Mouse (Mus musculus) thymus, postnatal 14 days (tissue): Measurements from ENCODE around the gene Macrod2.

Experiments
- DNase-seq: peaks from one replicate; pipeline ENCODE4 v3.0.0; 2021

Gene Macrod2

GRCm38 (mm10) chr2:142057889-142058750 is 1663.0 kb downstream of the Macrod2 start:
- no peak for DNase-seq

GRCm38 (mm10) chr2:142058751-142059090 is 1663.6 kb downstream of the Macrod2 start:
- no peak for DNase-seq

GRCm38 (mm10) chr2:142108947-142109346 is 1713.8 kb downstream of the Macrod2 start:
- DNase-seq, result no peak

- DNase-seq, result no peak
Measured at GRCm38 (mm10) chr2:142116623-142117022, 1721.5 kb downstream of the Macrod2 start.

- DNase-seq, result no peak
Measured at GRCm38 (mm10) chr2:142128109-142128508, 1733.0 kb downstream of the Macrod2 start.

DNA sequence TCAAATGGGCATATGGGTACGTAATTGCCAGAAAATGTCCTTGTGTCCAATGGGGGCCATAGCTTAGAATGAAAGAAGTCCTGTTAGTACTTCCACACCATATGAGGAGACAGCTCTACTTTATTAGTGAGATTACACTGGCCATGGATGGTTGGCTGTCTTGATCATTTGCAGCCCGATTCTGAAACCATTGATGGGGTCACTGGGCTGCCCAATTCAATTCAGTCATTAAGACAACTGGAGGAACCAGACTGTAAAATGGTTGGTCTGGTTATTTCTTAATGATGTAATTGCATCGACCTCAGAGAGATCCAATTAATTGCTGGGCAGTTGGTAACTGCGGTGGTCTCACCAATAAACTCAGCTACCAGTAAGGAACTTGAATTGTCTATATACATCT is 1734.1 kb downstream of the Macrod2 start:
- DNase-seq, result no peak

DNA sequence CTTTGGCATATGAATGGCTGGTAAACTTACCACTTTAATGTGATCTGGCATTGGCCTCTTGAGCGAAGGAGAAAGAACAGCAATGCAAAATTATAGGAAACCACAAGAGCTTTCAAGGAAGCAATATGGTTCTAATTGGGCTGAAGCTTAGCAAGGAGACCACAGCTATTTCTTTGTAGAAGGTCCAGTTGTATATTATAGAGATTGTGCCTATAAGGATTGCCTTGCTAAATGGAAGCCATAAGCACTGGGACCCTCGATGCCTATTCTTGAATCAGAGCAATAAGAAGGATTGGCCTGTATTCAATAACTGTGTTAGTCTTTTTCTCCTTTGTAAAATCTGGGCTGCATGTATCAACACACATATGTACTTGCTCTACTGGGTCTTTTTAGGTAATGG is 1754.2 kb downstream of the Macrod2 start:
- DNase-seq, result no peak

DNA sequence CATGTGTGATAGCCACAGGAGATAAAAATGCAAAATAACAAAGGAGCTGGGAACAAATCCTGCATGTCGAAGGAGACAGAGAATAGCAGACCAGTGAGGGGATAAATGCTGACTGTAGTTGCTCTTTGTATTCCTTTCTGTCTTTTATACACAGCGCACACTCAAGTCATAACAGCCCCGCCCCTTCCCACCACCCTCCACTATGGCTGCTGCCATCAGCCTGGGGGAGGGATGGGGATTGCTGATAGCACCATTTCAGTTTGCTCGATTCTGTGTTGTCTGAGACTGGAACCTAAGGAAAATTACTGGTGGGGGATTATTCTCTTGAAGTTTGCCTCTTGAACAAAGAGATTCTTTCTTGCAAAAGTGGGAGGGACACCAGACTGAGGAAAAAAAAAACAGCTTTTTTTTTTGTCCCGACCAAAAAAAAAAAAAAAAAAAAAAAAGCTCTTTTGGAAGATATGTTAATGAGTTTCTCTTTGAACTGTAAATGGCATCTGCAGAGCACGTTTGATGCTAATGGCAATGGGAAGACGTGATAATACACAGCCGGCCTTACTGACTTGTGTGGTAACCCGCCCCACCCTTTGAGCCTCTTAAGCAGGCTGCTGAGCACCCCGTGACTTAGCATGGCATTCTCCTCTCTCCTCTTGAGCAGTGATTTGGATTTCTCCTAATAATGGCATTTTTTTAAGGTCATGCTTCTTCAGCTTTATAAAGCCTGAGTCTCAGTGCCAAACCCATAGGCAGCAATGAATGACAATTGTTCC is 1768.6 kb downstream of the Macrod2 start:
- DNase-seq, result no peak

- DNase-seq, result no peak
Measured at GRCm38 (mm10) chr2:142169649-142170048, 1774.5 kb downstream of the Macrod2 start.

DNA sequence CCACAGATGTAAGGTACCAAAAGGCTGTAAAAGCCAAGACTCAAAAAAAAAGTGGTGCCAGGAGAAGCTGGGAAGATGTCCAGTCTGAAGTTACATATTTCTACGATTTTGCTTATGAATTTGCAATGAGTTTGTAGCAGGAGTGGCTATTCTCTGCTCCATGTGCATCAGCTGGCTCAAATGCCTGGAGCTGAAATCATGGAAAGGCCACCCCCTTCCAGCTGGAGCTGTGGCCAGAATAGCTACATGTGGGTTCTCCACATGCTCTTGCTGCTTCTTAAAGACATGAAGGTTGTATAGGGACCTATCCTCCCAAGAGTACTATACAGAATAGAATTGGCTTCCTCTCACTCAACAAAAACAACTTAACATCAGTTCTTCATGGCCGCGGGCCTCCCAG is 1777.6 kb downstream of the Macrod2 start:
- no peak for DNase-seq

DNA sequence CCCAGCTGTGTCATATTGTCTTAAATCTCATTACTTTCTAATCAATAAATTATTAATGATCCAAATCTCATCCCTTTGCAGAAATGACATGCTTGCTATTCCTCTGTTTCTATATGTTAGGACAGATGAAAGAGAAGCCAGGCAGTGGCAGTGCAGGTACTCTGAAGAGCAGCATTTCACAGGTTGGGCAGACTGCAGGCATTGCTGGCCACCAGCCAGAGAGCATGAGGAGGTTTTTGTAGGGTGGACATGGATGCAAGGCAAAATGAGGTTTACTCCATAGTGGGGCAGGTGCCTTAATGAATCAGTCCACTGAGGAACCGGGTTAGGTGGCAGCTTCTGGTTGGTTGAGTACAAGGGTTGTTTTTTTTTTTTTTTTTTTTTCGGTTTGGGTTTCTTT is 1778.9 kb downstream of the Macrod2 start:
- DNase-seq, result no peak

- no peak for DNase-seq
Measured at GRCm38 (mm10) chr2:142186922-142187321, 1791.8 kb downstream of the Macrod2 start.

DNA sequence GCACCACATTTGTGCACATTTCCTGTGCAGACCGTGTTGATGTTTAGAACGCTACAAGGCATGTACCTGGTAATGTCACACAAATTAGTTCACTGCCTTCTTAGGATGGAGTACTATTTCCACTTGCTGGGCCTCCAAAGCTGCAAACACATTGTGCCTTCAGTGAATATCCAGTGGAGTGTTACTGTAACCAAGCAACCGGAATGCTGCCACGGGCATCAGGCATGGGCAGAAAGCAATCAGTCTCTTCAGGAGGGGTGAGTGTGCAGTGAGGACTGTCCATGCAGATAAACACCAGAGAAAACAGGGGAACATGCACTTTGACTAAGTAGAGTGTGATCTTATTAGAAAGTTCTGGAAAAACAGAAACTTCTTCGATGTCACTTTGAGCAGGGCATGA is 1792.3 kb downstream of the Macrod2 start:
- DNase-seq, result no peak

DNA sequence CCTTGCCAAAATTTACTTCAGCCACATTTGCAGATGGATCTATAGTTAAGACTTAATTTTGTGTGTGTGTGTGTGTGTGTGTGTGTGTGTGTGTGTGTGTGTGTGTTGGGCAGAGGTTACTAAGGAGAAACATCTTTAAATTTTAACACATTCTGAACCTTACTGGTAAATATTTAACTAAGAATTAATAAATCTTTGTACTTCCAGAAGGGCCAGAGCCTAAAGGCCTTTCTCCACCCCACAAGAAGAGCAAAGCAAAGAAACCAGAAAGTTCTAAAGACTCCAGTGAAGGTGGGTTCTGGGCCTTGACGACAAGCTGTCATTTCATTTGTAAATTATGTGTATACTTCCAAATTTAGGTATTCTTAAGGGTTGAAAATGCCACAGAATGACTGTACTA is 1822.3 kb downstream of the Macrod2 start:
- no peak for DNase-seq

DNA sequence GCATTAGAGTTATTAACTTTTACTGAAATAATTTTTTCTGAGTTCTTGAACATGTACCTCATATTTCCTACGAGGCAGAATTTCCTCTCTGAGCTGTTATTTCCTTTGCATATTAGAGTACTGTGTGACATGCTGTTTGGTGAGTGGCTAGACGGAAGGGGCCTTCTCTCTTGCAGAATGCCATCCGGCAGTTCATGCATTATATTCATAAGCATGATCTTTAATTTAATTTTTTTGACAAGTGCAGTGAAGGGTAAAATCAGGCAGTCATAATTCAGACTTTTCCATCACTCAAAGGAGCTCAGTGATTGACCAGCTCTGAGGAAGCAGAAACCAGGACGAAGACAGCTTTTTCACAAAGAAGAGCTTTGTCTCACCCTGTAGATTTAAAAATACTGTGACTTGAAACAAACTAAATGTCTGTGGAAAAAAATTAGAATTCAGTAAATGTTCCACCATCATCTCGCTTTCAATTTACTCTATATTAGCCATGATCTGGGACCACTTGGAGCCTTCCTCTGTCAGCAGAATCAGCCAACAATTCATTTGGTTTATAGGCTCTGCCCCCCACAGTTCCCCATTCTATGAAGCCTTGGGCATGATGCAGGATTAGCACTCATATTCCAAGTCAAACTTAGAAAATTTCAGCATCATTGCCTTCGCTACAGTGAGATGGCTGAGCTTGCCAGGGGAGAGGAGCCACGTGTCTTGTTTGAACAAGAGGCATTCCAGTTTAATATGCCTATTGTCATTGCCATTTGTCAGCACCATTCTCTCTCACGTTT is 1827.2 kb downstream of the Macrod2 start:
- DNase-seq, result no peak

GRCm38 (mm10) chr2:142222926-142223325 is 1827.8 kb downstream of the Macrod2 start:
- no peak for DNase-seq

- no peak for DNase-seq
Measured at GRCm38 (mm10) chr2:142230985-142231549, 1836.0 kb downstream of the Macrod2 start.

GRCm38 (mm10) chr2:142232828-142233227 is 1837.7 kb downstream of the Macrod2 start:
- DNase-seq, result no peak

- DNase-seq, result no peak
Measured at GRCm38 (mm10) chr2:142243483-142243882, 1848.4 kb downstream of the Macrod2 start.

GRCm38 (mm10) chr2:142250383-142250782 is 1855.3 kb downstream of the Macrod2 start:
- no peak for DNase-seq

DNA sequence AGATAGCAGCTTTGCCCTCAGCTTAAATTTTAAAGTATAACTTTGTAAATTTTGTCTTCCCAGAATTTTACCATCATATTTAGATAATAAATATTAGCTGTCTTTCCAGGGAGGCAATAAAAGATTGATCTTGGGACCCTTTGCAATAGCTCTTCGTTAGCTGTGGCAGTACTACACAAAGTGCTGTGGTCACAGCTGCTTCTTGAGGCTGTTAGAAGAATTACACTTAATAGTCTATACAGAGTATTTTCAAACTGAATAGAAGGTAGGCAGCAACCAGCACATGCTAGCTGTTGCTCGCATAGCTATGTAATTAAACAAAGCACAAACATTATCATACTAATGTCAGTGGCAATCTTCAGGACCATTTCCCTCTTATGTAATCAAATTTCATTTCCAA is 1856.4 kb downstream of the Macrod2 start:
- no peak for DNase-seq

DNA sequence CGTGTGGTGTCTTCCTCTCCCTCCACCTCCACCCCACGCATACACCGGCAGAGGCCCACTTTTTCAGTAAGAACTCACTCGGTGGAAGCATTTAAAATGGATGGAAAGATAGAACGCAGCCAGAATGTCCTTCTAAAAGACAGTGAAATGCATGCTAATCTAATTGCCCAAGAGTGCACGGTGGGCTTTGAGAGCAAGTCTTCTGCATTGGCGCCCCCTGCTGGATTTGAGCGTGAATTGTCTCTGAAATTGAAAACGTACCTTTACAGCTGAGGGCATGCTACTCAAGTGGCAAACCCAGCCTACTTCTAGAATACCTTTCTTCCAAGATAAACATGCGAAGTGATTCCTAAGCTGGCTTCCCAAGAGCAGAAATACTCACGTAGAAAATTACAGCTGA is 1858.8 kb downstream of the Macrod2 start:
- peak; percentile 14 for DNase-seq

DNA sequence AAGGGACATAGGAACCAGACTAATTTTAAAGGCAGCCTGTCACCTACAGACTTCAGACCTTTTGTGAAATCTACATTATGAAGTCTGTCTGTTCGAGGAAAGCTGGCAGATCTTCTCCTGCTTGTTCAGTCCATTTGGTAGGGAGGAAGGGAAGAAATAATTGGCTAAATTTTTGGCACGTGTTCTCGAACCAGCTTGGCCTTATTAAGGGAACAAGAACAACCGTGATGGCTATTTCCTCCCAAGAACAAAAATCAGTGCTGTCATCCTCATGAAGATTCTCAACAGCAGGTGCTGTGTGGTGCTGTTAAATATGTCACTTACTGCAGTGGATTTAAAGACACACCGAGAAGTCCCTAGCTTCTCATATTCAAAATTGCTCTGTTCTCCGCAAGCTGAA is 1859.5 kb downstream of the Macrod2 start:
- no peak for DNase-seq
